Mouse (Mus musculus): Measurements from ENCODE around the gene Mphosph9.
"Not testable (repeated sequence)": the region's sequence is repeated elsewhere in the genome, so short reads cannot be mapped to it uniquely, and the experiment has no call there.

Mphosph9 gene

GRCm38 (mm10) chr5:124327510-124328364 is at the start of gene Mphosph9, which contains the start of gene 2810006K23Rik:
Gene Mphosph9, minus strand, starts transcription at chr5:124327972.
Gene 2810006K23Rik, plus strand, starts transcription at chr5:124328089.
- peak; percentile 100 for DNase-seq (ENCODE audit: low read depth, low spot score)

DNA sequence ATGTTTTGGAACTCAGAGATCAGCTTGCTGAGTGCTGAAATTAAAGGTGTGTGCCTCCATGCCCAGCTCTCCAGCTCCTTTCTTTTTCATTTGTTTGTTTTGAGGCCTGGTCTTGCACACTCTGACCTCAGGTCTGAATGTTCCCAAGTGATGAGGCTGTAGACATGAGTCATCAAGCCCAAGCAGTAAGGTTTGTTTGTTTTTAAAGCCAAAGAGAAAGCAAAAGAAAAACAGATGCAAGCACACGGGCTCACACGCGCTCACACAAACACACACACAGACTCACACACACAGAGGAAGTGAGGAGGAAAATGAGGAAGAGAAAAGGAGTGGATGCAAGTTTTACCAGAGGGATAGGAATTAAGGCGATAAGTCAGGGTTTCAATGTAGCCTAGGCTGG is 49.4 kb upstream of the Mphosph9 start:
- no peak for DNase-seq (ENCODE audit: low read depth, low spot score)

GRCm38 (mm10) chr5:124376401-124376800 is 48.6 kb upstream of the Mphosph9 start:
- DNase-seq (ENCODE audit: low read depth, low spot score), result no peak

GRCm38 (mm10) chr5:124374298-124374697 is 46.5 kb upstream of the Mphosph9 start:
- no peak for DNase-seq (ENCODE audit: low read depth, low spot score)

GRCm38 (mm10) chr5:124366721-124367120 is 38.9 kb upstream of the Mphosph9 start:
- DNase-seq (ENCODE audit: low read depth, low spot score), result no peak

DNA sequence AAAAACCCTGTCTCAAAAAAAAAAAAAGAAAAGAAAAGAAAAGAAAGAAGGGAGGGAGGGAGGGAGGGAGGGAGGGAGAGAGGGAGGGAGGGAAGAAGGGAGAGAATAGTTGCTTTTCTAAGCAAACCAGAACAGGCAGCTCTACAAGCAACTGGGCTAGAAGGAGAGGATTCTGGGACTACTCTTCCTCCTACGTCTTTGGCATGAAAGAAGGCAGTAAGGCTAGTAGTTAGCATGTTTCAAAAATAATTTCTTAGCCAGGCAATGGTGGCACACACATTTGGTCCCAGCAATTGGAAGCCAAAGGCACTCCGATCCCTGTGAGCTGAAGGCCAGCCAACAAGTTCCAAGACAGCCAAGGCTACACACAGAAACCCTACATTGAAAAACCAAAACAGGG is 38.0 kb upstream of the Mphosph9 start:
- DNase-seq (ENCODE audit: low read depth, low spot score), result no peak

DNA sequence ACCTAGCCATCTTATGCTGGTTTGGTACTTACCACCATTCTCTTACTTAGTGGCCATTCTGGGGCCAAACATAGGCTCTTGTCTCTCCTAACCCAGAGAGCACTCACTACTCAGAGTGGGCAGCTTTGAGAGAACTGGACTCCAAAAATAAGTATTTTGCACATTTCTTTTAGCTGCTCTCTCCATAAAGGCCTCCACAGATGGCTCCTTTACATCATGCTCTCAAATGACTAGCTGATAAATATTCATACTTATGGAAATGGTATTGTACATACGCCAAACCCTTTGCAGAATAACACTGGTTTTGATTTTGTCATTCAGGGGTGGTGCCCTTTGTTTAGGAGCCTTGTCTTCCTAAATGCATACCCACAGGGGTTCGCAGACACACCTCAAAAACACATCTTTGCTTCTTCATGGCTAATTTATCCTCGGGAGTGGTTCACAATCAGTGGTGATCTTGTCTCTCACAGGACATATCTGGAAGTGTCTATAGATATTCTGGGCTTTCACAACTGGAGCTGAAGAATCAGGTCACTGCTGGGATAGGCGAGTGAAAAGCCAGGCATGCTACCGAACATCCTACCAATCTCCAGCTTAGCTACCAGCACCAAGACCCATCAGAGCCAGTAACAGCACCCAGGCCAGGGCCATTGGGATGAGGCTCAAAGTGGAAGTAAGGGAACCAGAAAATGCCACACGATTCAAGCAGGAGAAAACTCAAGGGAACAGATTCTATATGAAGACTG is 36.6 kb upstream of the Mphosph9 start:
- no peak for DNase-seq (ENCODE audit: low read depth, low spot score)

- not testable (repeated sequence) for DNase-seq (ENCODE audit: low read depth, low spot score)
Measured at GRCm38 (mm10) chr5:124362982-124363381, 35.2 kb upstream of the Mphosph9 start, which contains the start of gene Cdk2ap1. Gene Cdk2ap1, minus strand, starts transcription at chr5:124363082.

DNA sequence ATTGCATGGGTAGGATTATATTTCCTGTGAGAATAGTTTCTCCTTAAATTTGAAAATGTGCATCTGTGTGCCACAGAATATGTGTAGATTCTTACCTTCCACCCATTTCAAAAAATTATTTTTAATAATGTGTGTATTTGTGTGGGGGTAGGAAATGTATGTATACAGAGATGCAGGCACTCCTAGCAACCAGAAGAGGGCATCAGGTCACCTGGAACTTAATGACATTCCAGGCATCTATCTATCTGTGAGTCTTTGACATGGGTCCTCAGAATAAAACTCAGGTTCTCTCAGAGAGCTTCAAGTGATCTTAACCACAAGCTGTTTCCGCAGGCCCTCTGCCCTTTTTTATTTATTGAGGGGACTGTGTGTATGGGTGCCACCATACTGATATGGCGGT is 31.9 kb upstream of the Mphosph9 start:
- peak; percentile 52 for DNase-seq (ENCODE audit: low read depth, low spot score)

DNA sequence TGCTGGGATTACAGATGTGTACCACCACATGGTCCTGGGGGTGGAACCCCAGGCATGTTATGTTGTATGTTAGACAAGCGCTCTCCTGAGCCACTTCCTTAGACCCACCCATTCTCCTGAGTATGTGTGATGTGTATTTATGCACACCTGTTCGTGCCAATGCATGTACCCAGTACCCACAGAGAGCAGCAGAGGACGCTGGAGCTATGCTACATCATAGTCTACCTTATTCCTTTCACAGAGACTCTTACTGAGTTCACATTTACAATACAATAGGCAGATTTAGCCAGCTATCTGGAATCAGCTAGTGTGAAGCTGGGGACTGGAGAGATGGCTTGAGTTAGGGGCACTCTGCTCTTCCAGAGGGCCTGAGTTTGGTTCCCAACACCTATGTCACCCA is 28.9 kb upstream of the Mphosph9 start:
- peak; percentile 89 for DNase-seq (ENCODE audit: low read depth, low spot score)

- no peak for DNase-seq (ENCODE audit: low read depth, low spot score)
Measured at GRCm38 (mm10) chr5:124355425-124355959, 27.7 kb upstream of the Mphosph9 start.

- peak; percentile 46 for DNase-seq (ENCODE audit: low read depth, low spot score)
Measured at GRCm38 (mm10) chr5:124354574-124355424, 27.0 kb upstream of the Mphosph9 start.

- no peak for DNase-seq (ENCODE audit: low read depth, low spot score)
Measured at GRCm38 (mm10) chr5:124353726-124354547, 26.2 kb upstream of the Mphosph9 start.

- DNase-seq (ENCODE audit: low read depth, low spot score), result no peak
Measured at GRCm38 (mm10) chr5:124353011-124353725, 25.4 kb upstream of the Mphosph9 start.

- peak; percentile 87 for DNase-seq (ENCODE audit: low read depth, low spot score)
Measured at GRCm38 (mm10) chr5:124352141-124352920, 24.6 kb upstream of the Mphosph9 start.

- DNase-seq (ENCODE audit: low read depth, low spot score), result no peak
Measured at GRCm38 (mm10) chr5:124351604-124352003, 23.8 kb upstream of the Mphosph9 start.

DNA sequence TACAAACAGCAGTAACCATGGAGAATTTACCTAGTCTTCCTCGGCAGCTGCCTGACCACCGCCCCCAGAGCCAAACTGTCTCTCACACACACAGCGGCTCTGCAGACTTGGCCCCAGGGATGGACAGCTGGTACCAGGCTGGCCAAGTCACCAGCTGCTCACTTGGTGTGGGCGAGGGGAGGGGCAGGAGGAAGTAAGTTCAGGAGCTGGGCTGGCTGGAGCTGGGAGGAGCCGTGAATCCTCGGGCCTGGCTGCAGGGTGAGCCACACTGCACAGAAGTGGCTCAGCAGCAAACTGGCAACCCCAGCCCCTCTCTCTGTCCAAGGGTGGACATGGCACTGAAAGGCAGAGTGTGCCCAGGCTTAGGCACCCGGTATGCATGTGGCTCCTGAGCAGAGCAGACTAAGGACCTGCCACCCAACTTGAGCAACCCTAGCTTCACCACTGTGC is 23.4 kb upstream of the Mphosph9 start:
- no peak for DNase-seq (ENCODE audit: low read depth, low spot score)

GRCm38 (mm10) chr5:124350350-124350749 is 22.6 kb upstream of the Mphosph9 start:
- no peak for DNase-seq (ENCODE audit: low read depth, low spot score)

GRCm38 (mm10) chr5:124349196-124349595 is 21.4 kb upstream of the Mphosph9 start:
- DNase-seq (ENCODE audit: low read depth, low spot score), result no peak

Data from ES-CJ7 (cell line).